Mouse (Mus musculus): ENCODE data around the gene B3gat2.

B3gat2 gene

DNA sequence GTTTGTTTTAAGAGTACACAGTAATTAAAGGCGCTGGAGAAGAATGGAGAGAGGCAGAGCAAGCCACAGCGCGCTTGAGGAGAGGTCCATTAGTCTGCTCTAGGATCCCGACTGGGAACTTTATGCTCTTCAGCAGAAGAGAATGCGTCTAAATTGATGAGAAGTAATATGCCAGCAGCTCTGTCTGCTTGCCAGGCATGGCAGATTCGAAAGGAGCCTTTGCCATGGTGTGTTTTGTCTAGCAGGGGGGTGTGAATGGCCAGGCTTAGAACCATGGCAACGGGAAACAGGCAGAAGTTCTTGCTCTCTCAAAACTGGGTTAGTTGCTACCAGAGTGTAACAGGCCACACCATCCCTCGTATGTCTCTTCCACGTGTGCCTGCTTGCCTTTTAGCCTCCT lies 73.3 kb downstream of the B3gat2 start:
- no peak for DNase-seq

DNA sequence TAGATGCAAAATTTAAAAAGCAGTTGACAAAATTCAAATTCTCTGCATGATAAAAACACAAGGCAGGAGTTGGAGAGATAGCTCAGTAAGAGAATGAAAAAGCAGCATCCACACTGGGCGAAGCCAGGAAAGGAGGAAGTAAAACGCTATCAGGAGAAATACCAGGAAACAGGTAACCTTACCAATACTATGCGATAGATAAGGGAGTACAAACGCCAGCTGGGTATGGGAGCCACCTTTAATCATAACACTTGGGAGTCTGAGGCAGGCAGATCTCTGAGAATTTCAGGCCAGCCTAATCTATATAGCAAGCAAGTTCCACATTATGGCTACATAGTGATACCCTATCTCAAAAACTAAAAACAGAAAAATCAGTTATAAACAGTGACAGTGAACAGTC lies 75.1 kb downstream of the B3gat2 start:
- no peak for DNase-seq

DNA sequence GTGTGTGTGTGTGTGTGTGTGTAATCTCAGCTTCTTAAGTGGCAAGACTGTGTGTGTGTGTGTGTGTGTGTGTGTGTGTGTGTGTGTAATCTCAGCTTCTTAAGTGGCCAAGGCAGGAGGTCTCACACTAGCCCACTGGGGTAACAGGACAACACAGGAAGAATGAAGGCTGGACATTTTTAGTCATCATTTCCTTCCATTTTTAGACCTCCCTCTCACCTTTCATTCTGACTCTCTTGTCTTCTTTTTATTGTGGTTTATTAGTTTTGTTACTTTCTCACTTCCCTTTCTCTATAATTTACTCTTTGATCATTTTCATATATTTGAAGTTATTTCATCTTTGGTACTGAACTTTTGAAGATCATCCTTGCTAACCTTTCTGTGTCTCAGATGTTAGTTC lies 79.4 kb downstream of the B3gat2 start:
- DNase-seq = no peak

DNA sequence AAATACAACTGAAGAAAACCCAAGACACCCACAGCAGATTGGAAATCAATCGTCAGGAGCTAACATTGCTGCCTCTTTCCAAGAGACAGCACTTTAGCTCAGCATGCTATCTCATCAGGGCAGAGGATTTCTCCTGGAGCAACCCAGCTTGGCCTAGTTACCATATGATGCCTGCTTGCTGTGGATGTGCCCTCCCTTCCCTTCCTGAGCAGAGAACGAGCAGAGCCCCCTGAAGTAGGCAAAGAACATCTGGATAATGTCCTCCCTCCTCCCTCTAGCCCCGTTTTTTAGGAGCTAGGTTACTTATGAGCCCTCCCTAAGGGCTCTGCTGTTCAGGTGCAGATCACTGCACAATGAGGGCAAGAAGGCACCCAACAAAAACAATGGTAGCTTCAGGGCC lies 81.1 kb downstream of the B3gat2 start:
- DNase-seq = no peak

DNA sequence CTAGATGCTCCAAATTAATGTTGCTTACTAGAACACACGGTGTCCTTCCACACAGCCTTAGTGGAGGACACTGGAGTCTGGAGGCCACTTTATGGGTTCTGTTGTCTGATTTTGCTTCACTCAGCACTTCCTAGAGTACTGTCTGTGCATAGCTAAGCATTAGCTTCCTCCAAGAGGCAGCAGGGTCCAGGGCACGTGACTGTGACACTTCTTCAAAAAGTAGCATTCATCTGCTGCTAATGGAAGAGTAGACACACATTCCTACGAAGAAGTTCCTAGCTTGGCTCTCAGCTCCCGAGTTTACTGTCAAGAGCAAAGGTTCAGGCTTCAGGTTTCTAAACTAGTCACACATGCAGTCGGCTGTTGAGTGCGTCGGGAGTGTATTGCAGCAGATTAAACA lies 82.2 kb downstream of the B3gat2 start:
- DNase-seq = peak; percentile 28 to 39

DNA sequence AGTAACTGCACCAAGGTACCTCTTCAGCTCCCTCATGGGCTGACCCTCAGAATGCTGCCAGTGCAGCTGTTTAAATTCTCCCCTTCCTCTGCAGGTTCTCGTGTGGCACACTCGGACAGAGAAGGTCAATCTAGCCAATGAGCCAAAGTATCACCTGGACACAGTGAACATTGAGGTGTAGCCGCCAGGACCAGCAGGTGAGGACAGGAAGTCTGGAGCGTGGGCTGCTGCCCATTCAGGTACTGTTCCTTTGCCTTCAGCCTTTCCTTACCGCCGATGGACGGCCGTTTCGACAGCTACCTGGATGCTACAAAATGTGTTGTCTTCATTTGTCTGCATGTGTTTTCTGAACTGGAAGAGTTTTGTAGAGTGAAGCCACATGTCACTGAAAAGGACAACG lies 83.5 kb downstream of the B3gat2 start:
- no peak for DNase-seq

DNA sequence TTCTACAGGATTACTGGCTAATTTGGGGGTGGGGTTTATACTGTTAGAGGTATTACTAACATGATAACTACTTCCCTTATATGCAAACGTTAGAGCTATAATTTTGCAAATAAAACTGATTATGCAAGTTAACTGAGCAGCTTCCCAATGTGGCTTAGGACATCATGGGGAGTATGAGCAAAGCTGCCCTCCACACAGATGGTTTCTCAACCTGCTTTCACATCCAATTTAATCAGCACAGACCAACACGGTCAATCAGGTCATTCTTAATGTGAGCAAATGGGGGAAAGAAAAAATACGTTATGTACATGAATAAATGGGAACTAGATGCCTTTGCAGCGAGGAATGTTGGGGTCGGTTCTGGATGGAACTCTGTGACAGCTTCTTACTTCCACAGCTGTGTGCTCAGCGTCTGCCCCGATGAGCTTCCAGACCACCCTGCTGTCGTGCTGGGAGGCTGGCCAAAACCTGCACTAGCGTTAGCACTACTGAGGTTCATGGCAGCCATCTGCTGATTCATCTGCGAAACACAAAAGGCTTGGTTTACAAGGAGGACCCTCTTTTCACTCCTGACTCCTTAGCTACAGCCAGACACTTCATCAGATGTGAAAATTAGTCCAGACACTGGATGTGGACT lies 84.6 kb downstream of the B3gat2 start:
- no peak for DNase-seq

DNA sequence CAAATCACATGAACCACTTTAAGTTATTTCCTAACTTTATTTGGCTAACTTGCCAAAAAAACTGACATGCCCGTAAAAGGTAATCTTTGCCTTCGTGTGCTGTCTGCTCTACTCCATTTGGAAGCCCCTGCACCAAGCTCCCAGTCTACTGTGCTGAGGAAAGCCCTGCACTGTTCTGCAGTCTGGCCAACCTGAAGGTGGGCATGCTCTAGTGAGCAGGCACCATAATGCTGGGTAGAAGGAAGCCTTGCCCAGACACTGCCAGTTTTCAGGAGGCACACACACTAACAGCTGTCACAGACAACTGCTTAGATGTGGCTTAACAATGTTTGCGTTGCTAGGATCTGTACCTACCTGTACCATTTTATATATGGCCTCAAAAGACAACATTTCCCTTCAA lies 94.1 kb downstream of the B3gat2 start:
- DNase-seq = no peak

DNA sequence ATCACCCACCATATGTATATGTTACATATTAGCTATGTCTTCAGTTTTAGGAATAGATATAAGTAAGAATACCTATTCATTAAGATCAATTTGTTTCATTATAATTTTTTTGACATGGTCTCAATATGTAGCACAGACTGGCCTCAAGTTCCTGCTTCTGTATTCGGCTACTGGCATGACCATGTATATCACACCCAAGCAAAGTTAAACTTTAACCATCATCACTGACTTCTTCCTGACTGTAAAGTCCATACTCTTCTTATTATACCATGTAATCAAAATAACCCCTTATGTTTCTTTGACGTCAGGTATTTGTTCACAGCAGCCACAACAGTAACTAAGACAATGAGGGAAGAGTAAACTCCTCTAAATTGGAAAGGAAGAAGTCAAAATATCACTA lies 99.4 kb downstream of the B3gat2 start:
- DNase-seq = no peak

DNA sequence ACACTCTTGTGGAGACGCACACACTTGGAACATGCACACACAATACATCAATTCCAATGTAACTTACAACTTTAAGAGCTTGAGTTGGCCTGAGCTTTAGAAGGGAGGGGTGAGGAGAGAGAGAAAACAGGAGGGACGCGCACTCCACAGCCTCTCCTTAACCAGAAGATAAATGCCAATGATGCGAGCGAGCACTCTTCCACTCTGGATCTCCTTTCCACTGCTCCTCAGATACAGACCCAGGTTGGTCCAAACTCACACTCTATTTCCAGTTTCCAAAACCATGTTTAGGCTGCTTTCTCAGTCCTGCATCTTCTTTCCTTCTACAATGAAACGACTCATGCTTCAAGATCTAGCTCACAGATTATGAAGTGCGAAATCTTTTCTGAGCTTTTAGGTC lies 104.0 kb downstream of the B3gat2 start:
- no peak for DNase-seq

DNA sequence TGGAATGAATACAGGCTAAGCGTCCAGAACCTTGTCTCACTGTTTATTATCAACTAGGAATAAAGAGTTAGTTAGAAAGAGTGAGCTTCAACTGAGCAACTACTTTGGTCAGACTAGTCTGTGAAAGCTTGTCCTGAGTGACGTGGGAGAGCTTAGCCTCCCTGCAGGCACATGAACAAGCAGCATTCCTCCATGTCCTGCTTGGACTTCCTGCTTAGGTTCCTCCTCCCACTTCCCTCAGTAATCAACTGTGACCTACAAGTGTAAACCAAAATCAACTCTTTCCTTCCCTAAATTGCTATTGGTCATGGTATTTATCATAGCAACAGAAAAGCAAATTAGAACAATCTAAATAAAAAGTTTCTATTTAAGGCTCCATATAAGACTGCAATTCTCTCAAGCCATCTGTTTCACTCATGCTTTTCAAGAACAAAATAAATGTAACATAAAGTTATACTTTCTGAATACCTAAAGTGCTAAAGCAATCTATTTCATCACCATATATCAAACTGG lies 105.9 kb downstream of the B3gat2 start:
- DNase-seq = no peak

DNA sequence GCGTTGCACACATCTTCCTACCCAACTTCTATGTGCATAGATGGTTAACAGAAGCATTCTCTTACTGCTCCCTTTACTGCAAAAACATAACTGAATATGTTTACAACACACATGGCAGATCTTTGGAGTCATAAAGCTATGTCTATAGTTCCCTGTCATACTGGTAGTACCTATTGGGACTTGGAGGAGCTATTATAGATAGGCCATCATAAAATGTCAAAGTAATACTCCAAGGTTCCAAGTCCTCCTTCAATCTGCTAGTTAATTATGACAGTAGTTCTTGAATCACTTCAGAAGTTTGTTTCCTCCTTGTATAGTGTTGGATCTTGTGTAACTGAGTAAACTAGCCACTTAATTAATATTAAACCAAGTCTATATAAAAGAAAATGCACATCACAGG lies 110.6 kb downstream of the B3gat2 start:
- DNase-seq = no peak

DNA sequence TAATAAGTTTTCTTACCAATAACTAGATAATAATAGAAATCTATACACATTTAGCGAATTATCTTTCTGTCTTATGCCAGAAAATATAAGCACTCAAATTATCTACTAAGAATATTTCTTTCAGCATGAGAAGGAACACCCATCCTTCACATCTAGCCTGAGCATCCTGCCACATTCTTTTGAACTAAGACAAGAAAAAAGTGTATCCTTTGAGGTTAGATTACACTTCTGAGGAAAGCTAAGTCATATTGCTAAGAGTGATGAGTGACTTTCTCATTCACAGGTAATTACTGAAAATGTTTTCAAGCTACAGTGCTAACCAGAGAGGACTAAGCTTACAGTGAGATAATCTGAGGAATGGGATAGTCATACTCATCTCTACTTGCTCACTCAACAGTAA lies 121.1 kb downstream of the B3gat2 start:
- DNase-seq = no peak

DNA sequence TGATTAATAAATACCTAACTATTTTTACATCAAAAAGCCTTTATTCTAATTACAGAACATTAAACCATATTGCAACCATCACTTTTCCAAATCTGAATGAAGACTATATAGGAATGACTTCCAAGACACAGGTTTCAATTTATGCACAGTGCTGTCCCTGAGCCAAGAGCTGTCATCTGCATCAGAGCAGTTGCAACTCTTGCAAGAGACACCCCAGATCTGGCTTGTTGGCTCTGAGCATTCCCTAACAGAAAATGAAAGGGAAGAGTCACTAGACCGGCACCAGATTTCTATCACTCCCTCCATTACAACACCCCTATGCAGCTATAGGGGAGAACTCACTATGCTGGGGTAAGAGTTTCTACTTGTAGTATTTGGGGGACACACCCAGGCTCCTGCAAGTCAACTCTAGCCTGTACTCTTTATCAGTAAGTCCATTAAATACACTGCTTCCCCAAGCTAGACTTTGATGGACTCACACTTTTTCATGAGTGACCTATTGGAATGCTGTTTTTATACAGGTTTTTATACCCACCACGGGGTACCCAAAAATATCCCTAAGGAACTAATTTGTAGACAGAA lies 122.6 kb downstream of the B3gat2 start:
- DNase-seq = no peak

DNA sequence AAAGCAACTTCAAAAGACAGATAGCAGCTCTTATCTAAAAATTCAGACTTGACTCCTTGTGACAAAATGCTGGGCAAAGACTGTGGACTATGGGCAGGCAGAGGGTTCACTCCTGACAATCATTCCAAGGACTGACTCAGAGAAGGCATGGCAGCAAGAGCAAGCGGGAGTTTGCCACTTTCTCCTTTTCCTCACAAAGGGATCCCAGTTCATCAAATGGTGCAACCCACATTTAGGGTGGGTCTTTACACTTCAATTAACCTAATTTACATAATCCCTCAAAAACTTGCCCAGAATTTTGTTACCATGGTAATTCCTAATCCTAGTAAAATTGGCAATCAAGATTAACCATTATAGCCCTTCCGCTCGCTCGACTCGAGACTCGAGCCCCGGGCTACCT lies 123.4 kb downstream of the B3gat2 start:
- no peak for DNase-seq

DNA sequence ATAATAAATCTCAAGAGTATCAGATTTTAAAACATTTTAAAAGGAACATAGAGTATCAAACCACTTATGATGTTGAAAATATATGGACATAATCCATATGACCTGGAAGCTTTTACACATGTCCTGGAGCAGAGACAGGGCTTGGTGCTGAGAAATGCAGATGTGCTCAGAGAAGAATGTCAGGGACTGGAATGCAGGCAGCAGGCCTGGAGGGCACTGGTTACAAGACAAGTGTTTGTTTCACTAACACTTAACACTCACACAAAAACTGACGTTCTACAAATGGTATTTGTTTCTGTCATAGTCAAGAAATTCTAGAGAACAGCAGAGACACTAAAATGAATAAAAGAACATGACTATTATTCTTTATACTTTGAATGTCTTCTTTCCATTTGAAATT lies 130.5 kb downstream of the B3gat2 start:
- no peak for DNase-seq

All from kidney, adult 8-10 months (tissue).